In the genomic region with DNA sequence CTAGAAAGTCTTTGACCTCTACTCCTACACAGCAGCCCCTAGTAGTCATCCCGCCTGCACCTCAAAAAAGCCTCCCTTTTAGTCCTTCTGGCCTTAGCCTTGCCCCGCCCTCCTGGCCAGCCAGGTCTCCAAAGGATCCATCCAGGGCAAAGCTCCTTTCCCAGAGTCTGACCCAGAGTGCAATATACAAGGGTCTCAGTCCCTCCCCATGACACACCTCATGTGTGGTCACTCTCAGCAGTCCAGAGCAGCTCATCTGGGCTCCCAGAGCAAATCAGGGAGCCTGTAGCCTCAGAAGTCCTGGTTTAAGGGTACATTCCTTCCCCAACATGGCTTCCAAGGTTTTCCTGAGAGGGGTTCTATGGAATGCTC, we compare ENCODE assay signal across 9 mouse cellular contexts. TPM values are rescaled to one million over a fixed set of nuclear protein-coding genes. Genes with fewer than 3 reads are reported as not detected.
A peak's percentile ranks its signal among the peaks of the same experiment; 100 is the strongest.
DNase-seq lines count a peak whose midpoint lies in the region; ATAC-seq and TF ChIP-seq lines count a peak whose summit lies in the region.
"Had no signal": no experiment of that assay in that cellular context is flagged by ENCODE, and none has a peak within 500 bp of the region (broad histone marks: within the 10 kb centered on the region; RNA-seq: fewer than 3 reads in every experiment).

No protein-coding gene starts in this region.

- WGBS in heart, embryonic 16.5 days: 47% methylated on average over 2 of the region's 2 CpGs
- 60% methylated on average over 2 of the region's 2 CpGs for WGBS in embryonic facial prominence, embryonic 12.5 days
- WGBS in hindbrain, embryonic 13.5 days: 33% methylated on average over 2 of the region's 2 CpGs
- 39% methylated on average over 2 of the region's 2 CpGs for WGBS in midbrain, embryonic 15.5 days
- 56% methylated on average over 2 of the region's 2 CpGs for WGBS in cerebellum, adult 2 months

- TF ChIP-seq POLR2A in cerebellum, adult 2 months (IDR thresholded peaks at IDR 0.05; ENCODE audit: borderline replicate concordance, insufficient read depth, low read length): no peak

- H3K4me3 ChIP-seq in heart, embryonic 16.5 days (ENCODE audit: low read length): 0 out of 2 replicates have a peak overlapping the region, but pooled peaks have one; percentile 18
- no peak overlapping the region for H3K4me3 ChIP-seq in embryonic facial prominence, embryonic 12.5 days
- H3K4me3 ChIP-seq in hindbrain, embryonic 13.5 days: no peak overlapping the region
- H3K4me3 ChIP-seq in midbrain, embryonic 15.5 days: no peak overlapping the region
- no peak overlapping the region for H3K4me3 ChIP-seq in cerebellum, adult 2 months (replicated peaks; ENCODE audit: insufficient read depth, low read depth, low read length)

- peaks cover 7% of the 10 kb centered on the region for H3K4me1 ChIP-seq in heart, embryonic 16.5 days (ENCODE audit: control insufficient read depth, insufficient read depth, low read length)
- H3K4me1 ChIP-seq in embryonic facial prominence, embryonic 12.5 days: peaks cover 32% of the 10 kb centered on the region
- H3K4me1 ChIP-seq in hindbrain, embryonic 13.5 days (replicated peaks): peaks cover 24% of the 10 kb centered on the region
- peaks cover 11% of the 10 kb centered on the region for H3K4me1 ChIP-seq in midbrain, embryonic 15.5 days
- no peaks in the 10 kb centered on the region for H3K4me1 ChIP-seq in cerebellum, adult 2 months (ENCODE audit: control insufficient read depth, insufficient read depth, low read length)

- H3K27me3 ChIP-seq in heart, embryonic 16.5 days (ENCODE audit: control insufficient read depth, insufficient read depth, low read length): peaks cover 3% of the 10 kb centered on the region
- H3K27me3 ChIP-seq in embryonic facial prominence, embryonic 12.5 days: no peaks in the 10 kb centered on the region; the same call in none of the 2 replicates
- peaks cover 27% of the 10 kb centered on the region; the same call in 1 of the 2 replicates for H3K27me3 ChIP-seq in hindbrain, embryonic 13.5 days
- 0 out of 2 replicates have a peak, but pooled peaks cover 3% of the 10 kb centered on the region for H3K27me3 ChIP-seq in midbrain, embryonic 15.5 days (replicated peaks)
- H3K27me3 ChIP-seq in cerebellum, adult 2 months (ENCODE audit: control insufficient read depth, insufficient read depth, low read length): no peaks in the 10 kb centered on the region

- no peak overlapping the region for H3K27ac ChIP-seq in heart, embryonic 16.5 days (ENCODE audit: low read length)
- no peak overlapping the region for H3K27ac ChIP-seq in embryonic facial prominence, embryonic 12.5 days
- H3K27ac ChIP-seq in hindbrain, embryonic 13.5 days: peak overlapping the region; percentile 67
- H3K27ac ChIP-seq in midbrain, embryonic 15.5 days: no peak overlapping the region
- no peak overlapping the region for H3K27ac ChIP-seq in cerebellum, adult 2 months (ENCODE audit: insufficient read depth, low read length)

- no peaks in the 10 kb centered on the region; the same call in 1 of the 2 replicates for H3K9me3 ChIP-seq in heart, embryonic 16.5 days (replicated peaks; ENCODE audit: control insufficient read depth, low read length)
- H3K9me3 ChIP-seq in embryonic facial prominence, embryonic 12.5 days: no peaks in the 10 kb centered on the region
- H3K9me3 ChIP-seq in hindbrain, embryonic 13.5 days: peaks cover 4% of the 10 kb centered on the region; the same call in 1 of the 2 replicates
- no peaks in the 10 kb centered on the region for H3K9me3 ChIP-seq in midbrain, embryonic 15.5 days

- no peak for TF ChIP-seq CTCF in cerebellum, adult 2 months (IDR thresholded peaks at IDR 0.05; ENCODE audit: borderline replicate concordance, insufficient read depth, low read depth, low read length)

- H3K36me3 ChIP-seq in heart, embryonic 16.5 days (ENCODE audit: control insufficient read depth, insufficient read depth): no peaks in the 10 kb centered on the region
- no peaks in the 10 kb centered on the region for H3K36me3 ChIP-seq in embryonic facial prominence, embryonic 12.5 days
- H3K36me3 ChIP-seq in hindbrain, embryonic 13.5 days: no peaks in the 10 kb centered on the region
- no peaks in the 10 kb centered on the region for H3K36me3 ChIP-seq in midbrain, embryonic 15.5 days (replicated peaks)

- peak overlapping the region; percentile 36; the same call in 1 of the 2 replicates for H3K9ac ChIP-seq in heart, embryonic 16.5 days (ENCODE audit: low read length)
- no peak overlapping the region for H3K9ac ChIP-seq in embryonic facial prominence, embryonic 12.5 days
- H3K9ac ChIP-seq in hindbrain, embryonic 13.5 days: no peak overlapping the region
- no peak overlapping the region for H3K9ac ChIP-seq in midbrain, embryonic 15.5 days

- H3K4me2 ChIP-seq in heart, embryonic 16.5 days (ENCODE audit: low read depth, low read length): peak overlapping the region; percentile 52
- peak overlapping the region; percentile 35 for H3K4me2 ChIP-seq in embryonic facial prominence, embryonic 12.5 days (replicated peaks)
- peak overlapping the region; percentile 40 for H3K4me2 ChIP-seq in hindbrain, embryonic 13.5 days
- peak overlapping the region; percentile 41 for H3K4me2 ChIP-seq in midbrain, embryonic 15.5 days

- ATAC-seq in heart, embryonic 16.5 days (replicated peaks; ENCODE audit: extremely low read depth, insufficient read depth, low FRiP score): no peak
- ATAC-seq in embryonic facial prominence, embryonic 12.5 days (ENCODE audit: insufficient number of reproducible peaks, insufficient read depth, low FRiP score, low TSS enrichment): no peak; the same call in 1 of the 2 replicates
- ATAC-seq in hindbrain, embryonic 13.5 days (ENCODE audit: low FRiP score): peak; percentile 33; the same call in 1 of the 2 replicates
- peak; percentile 35; the same call in 1 of the 2 replicates for ATAC-seq in midbrain, embryonic 15.5 days (replicated peaks)
- ATAC-seq: CD4-positive, CD25-positive, alpha-beta regulatory T cell, adult 4 months had no signal

- DNase-seq in heart, adult 8-10 months (ENCODE audit: low spot score): no peak
- no peak for DNase-seq in adrenal gland, adult (ENCODE audit: inconsistent age in 2 of 2, low spot score in 1 of 2)
- DNase-seq in cerebellum, adult 2 months: no peak
- no peak for DNase-seq in adrenal gland, postnatal 4 days (ENCODE audit: low spot score in 2 of 2)

RNA-seq across cellular contexts. Expression of gene 4931409K22Rik, which starts 5.3 kb away (rescaled TPM):
- polyA plus RNA-seq in heart, embryonic 16.5 days (2015; fragmentation: Nextera tagmentation; extraction: Ambion mirVana): not detected in 2 replicates
- not detected for total RNA-seq in heart, adult 8-10 months (2022)
- polyA plus RNA-seq in embryonic facial prominence, embryonic 12.5 days (2016; fragmentation: Nextera tagmentation; extraction: Ambion mirVana): 0.10 TPM in 1 of 2 replicates, not detected in the other
- polyA plus RNA-seq in hindbrain, embryonic 13.5 days (2015; fragmentation: Nextera tagmentation; extraction: Ambion mirVana): 0.12 and 0.19 TPM in 2 replicates
- 0.06 TPM in 1 of 2 replicates, not detected in the other for polyA plus RNA-seq in midbrain, embryonic 15.5 days (2015; fragmentation: Nextera tagmentation; extraction: Ambion mirVana)
- not detected in 2 replicates for polyA plus RNA-seq in cerebellum, adult 2 months (2012; rRNA removed)
- total RNA-seq in adrenal gland, postnatal 4 days (2021): under 1 TPM in 1 of 2 experiments, not detected in 1; 0.11 TPM
- polyA plus RNA-seq: CD4-positive, CD25-positive, alpha-beta regulatory T cell, adult 4 months had no signal

RNA-seq across cellular contexts. Expression of gene Asb10, which starts 10.5 kb away (rescaled TPM):
- 10.1 and 10.2 TPM in 2 replicates for polyA plus RNA-seq in heart, embryonic 16.5 days (2015; fragmentation: Nextera tagmentation; extraction: Ambion mirVana)
- total RNA-seq in heart, adult 8-10 months (2022): 100 to 1,000 TPM in 2 of 4 experiments, 10 to 100 TPM in 2; 97.3 to 112 (median 103) TPM
- 0.33 and 1.1 TPM in 2 replicates for polyA plus RNA-seq in embryonic facial prominence, embryonic 12.5 days (2016; fragmentation: Nextera tagmentation; extraction: Ambion mirVana)
- polyA plus RNA-seq in hindbrain, embryonic 13.5 days (2015; fragmentation: Nextera tagmentation; extraction: Ambion mirVana): 0.16 and 0.49 TPM in 2 replicates
- 0.06 and 0.11 TPM in 2 replicates for polyA plus RNA-seq in midbrain, embryonic 15.5 days (2015; fragmentation: Nextera tagmentation; extraction: Ambion mirVana)
- 0.18 and 0.21 TPM in 2 replicates for polyA plus RNA-seq in cerebellum, adult 2 months (2012; rRNA removed)
- 1 to 10 TPM; 2.6 to 3.0 TPM for total RNA-seq in adrenal gland, postnatal 4 days (2021)
- polyA plus RNA-seq: CD4-positive, CD25-positive, alpha-beta regulatory T cell, adult 4 months had no signal

RNA-seq across cellular contexts. Expression of gene Gbx1, which starts 24.3 kb away (rescaled TPM):
- polyA plus RNA-seq in heart, embryonic 16.5 days (2015; fragmentation: Nextera tagmentation; extraction: Ambion mirVana): not detected in 2 replicates
- total RNA-seq in heart, adult 8-10 months (2022): not detected
- 0.04 and 0.23 TPM in 2 replicates for polyA plus RNA-seq in embryonic facial prominence, embryonic 12.5 days (2016; fragmentation: Nextera tagmentation; extraction: Ambion mirVana)
- polyA plus RNA-seq in hindbrain, embryonic 13.5 days (2015; fragmentation: Nextera tagmentation; extraction: Ambion mirVana): 4.6 and 5.1 TPM in 2 replicates
- polyA plus RNA-seq in midbrain, embryonic 15.5 days (2015; fragmentation: Nextera tagmentation; extraction: Ambion mirVana): 0.29 and 0.44 TPM in 2 replicates
- 0.38 and 0.44 TPM in 2 replicates for polyA plus RNA-seq in cerebellum, adult 2 months (2012; rRNA removed)
- total RNA-seq in adrenal gland, postnatal 4 days (2021): under 1 TPM in 1 of 2 experiments, not detected in 1; 0.11 TPM
- polyA plus RNA-seq: CD4-positive, CD25-positive, alpha-beta regulatory T cell, adult 4 months had no signal

RNA-seq across cellular contexts. Expression of gene Abcf2, which starts 26.0 kb away (rescaled TPM):
- polyA plus RNA-seq in heart, embryonic 16.5 days (2015; fragmentation: Nextera tagmentation; extraction: Ambion mirVana): 68.1 and 72.6 TPM in 2 replicates
- 10 to 100 TPM; 53.6 to 60.6 (median 56.2) TPM for total RNA-seq in heart, adult 8-10 months (2022)
- polyA plus RNA-seq in embryonic facial prominence, embryonic 12.5 days (2016; fragmentation: Nextera tagmentation; extraction: Ambion mirVana): 126 and 128 TPM in 2 replicates
- 91.6 and 92.3 TPM in 2 replicates for polyA plus RNA-seq in hindbrain, embryonic 13.5 days (2015; fragmentation: Nextera tagmentation; extraction: Ambion mirVana)
- 83.8 and 86.4 TPM in 2 replicates for polyA plus RNA-seq in midbrain, embryonic 15.5 days (2015; fragmentation: Nextera tagmentation; extraction: Ambion mirVana)
- 101 TPM in 2 replicates for polyA plus RNA-seq in cerebellum, adult 2 months (2012; rRNA removed)
- total RNA-seq in adrenal gland, postnatal 4 days (2021): 10 to 100 TPM; 54.7 to 59.8 TPM

RNA-seq across cellular contexts. Expression of gene Chpf2, which starts 35.2 kb away (rescaled TPM):
- 14.4 and 14.8 TPM in 2 replicates for polyA plus RNA-seq in heart, embryonic 16.5 days (2015; fragmentation: Nextera tagmentation; extraction: Ambion mirVana)
- 1 to 10 TPM; 7.4 to 9.5 (median 7.7) TPM for total RNA-seq in heart, adult 8-10 months (2022)
- polyA plus RNA-seq in embryonic facial prominence, embryonic 12.5 days (2016; fragmentation: Nextera tagmentation; extraction: Ambion mirVana): 23.0 and 24.4 TPM in 2 replicates
- 17.4 and 19.9 TPM in 2 replicates for polyA plus RNA-seq in hindbrain, embryonic 13.5 days (2015; fragmentation: Nextera tagmentation; extraction: Ambion mirVana)
- polyA plus RNA-seq in midbrain, embryonic 15.5 days (2015; fragmentation: Nextera tagmentation; extraction: Ambion mirVana): 22.1 and 23.0 TPM in 2 replicates
- polyA plus RNA-seq in cerebellum, adult 2 months (2012; rRNA removed): 46.3 and 48.9 TPM in 2 replicates
- 10 to 100 TPM; 59.1 to 68.4 TPM for total RNA-seq in adrenal gland, postnatal 4 days (2021)

Comparison
In these comparisons a context has a peak if more than half of its experiments do, and no peak if none do; other contexts are left out.
1. ATAC-seq: peak in hindbrain, embryonic 13.5 days (single experiment) and midbrain, embryonic 15.5 days (single experiment); none in heart, embryonic 16.5 days (single experiment) and embryonic facial prominence, embryonic 12.5 days (single experiment).
2. Peak in every context shown above with its lines, with median percentiles within 50 percentile points of each other: H3K4me2 ChIP-seq.